Mouse (Mus musculus) liver, adult 2 months (tissue): ENCODE data around the gene Nhlrc1.

ENCODE experiments used
- CTCF ChIP-seq: fragments of 200-500 bp; IDR thresholded peaks from 2 replicates; pipeline ENCODE4 v1.5.1; 2011; ENCODE audit warnings: low read depth, low read length, control low read depth
- POLR2A ChIP-seq: fragments of 200-500 bp; IDR thresholded peaks from 2 replicates; pipeline ENCODE4 v1.6.1; 2011; ENCODE audit warnings: low read length, control low read depth; ENCODE audit not compliant: insufficient read depth; ENCODE audit errors: extremely low read depth

- no peak for TF ChIP-seq CTCF
- no peak for TF ChIP-seq POLR2A
Measured at GRCm38 (mm10) chr13:46976532-46976931, 38.1 kb downstream of the Nhlrc1 start.
